Mouse (Mus musculus): Measurements from ENCODE around the gene Crtac1.

DNA sequence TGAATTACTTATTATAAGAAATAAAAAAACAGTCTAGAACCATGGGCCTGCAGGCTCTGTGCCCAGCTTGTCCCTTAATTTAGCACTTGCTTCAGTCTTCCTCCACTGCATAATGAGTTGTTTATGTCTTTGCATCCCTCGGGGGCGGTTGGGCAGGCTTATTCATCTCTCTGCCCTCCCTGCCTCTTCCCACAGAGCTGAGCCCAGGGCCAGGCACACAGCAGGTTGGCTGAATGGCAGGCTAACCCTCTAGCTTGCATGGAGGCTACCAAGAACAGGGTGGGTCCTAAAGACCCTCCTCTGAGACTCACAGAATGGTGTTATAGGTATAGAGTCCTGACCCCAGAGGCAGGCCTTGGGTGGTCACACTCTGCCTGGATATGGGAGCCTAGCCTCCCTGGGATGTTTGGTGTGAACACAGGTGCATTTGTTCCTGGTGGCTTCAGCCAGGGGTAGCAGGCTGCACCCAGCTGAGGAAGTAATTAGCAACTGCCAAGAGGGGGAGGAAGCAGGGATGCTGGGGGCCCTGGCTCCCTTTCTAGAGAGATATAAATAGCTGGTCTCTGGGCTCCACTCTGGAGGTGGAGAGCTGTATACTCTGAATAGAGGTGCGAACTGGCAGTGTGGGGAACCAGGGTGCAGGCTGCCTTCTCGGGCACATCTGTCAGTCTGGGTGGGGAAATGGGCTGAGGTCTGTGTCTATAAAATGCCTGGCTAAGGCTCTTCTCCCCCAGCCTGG is 193.8 kb downstream of the Crtac1 start:
- TF ChIP-seq POLR2A (IDR thresholded peaks at IDR 0.05; ENCODE audit: low read depth, low read length), result no peak
- no peak for TF ChIP-seq CTCF (IDR thresholded peaks at IDR 0.05; ENCODE audit: borderline replicate concordance, insufficient read depth, low read length)

Data from embryonic fibroblast, embryonic 13.5 days (primary cell).